Mouse (Mus musculus): ENCODE measurements around the gene Cdk5r2. TPM values are rescaled to one million over a fixed set of nuclear protein-coding genes. Genes with fewer than 3 reads are reported as not detected.
"Not testable (repeated sequence)": the region's sequence is repeated elsewhere in the genome, so short reads cannot be mapped to it uniquely, and the experiment has no call there.

Cdk5r2 gene
- polyA plus RNA-seq (2012; ENCODE audit: insufficient read depth, low replicate concordance): not detected in 2 replicates

GRCm38 (mm10) chr1:74854306-74855056 is at the start of gene Cdk5r2:
Gene Cdk5r2, plus strand, starts transcription at chr1:74854934.
- H3K27me3 ChIP-seq (replicated peaks): peaks cover 98% of the 10 kb centered on the region
- H3K4me1 ChIP-seq: peaks cover 29% of the 10 kb centered on the region
- 0 out of 2 replicates have a peak, but pooled peaks cover 9% of the 10 kb centered on the region for H3K9me3 ChIP-seq
- H3K36me3 ChIP-seq (replicated peaks; ENCODE audit: low read length): no peaks in the 10 kb centered on the region
- TF ChIP-seq FLI1 (IDR thresholded peaks at IDR 0.05; ENCODE audit: low read length) (no peak), GATA1 (IDR thresholded peaks at IDR 0.05; ENCODE audit: borderline replicate concordance, low read length) (no peak)
- peak within 1 kb of the TSS; percentile 62 for H3K4me3 ChIP-seq (replicated peaks)

GRCm38 (mm10) chr1:74805340-74805835 is 49.3 kb upstream of the Cdk5r2 start:
- Histone ChIP-seq H3K27me3 (replicated peaks) (peaks cover 97% of the 10 kb centered on the region), H3K36me3 (replicated peaks; ENCODE audit: low read length) (no peaks in the 10 kb centered on the region), H3K4me1 (peaks cover 58% of the 10 kb centered on the region), H3K9me3 (no peaks in the 10 kb centered on the region), H3K4me3 (replicated peaks) (no peak overlapping the region)
- TF ChIP-seq FLI1 (IDR thresholded peaks at IDR 0.05; ENCODE audit: low read length) (no peak), GATA1 (IDR thresholded peaks at IDR 0.05; ENCODE audit: borderline replicate concordance, low read length) (no peak)

GRCm38 (mm10) chr1:74805843-74806242 is 48.9 kb upstream of the Cdk5r2 start:
- Histone ChIP-seq H3K36me3 (replicated peaks; ENCODE audit: low read length) (no peaks in the 10 kb centered on the region), H3K9me3 (no peaks in the 10 kb centered on the region), H3K27me3 (replicated peaks) (peaks cover 95% of the 10 kb centered on the region), H3K4me3 (replicated peaks) (no peak overlapping the region), H3K4me1 (peaks cover 54% of the 10 kb centered on the region)
- no peak for TF ChIP-seq FLI1 (IDR thresholded peaks at IDR 0.05; ENCODE audit: low read length)
- no peak for TF ChIP-seq GATA1 (IDR thresholded peaks at IDR 0.05; ENCODE audit: borderline replicate concordance, low read length)

GRCm38 (mm10) chr1:74806360-74807311 is 48.1 kb upstream of the Cdk5r2 start:
- Histone ChIP-seq H3K4me1 (peaks cover 49% of the 10 kb centered on the region), H3K9me3 (no peaks in the 10 kb centered on the region)
- no peak for TF ChIP-seq GATA1 (IDR thresholded peaks at IDR 0.05; ENCODE audit: borderline replicate concordance, low read length)
- no peak for TF ChIP-seq FLI1 (IDR thresholded peaks at IDR 0.05; ENCODE audit: low read length)

GRCm38 (mm10) chr1:74807551-74808071 is 47.1 kb upstream of the Cdk5r2 start:
- Histone ChIP-seq H3K27me3 (replicated peaks) (peaks cover 95% of the 10 kb centered on the region), H3K4me1 (peaks cover 45% of the 10 kb centered on the region), H3K36me3 (replicated peaks; ENCODE audit: low read length) (no peaks in the 10 kb centered on the region), H3K4me3 (replicated peaks) (peak overlapping the region; percentile 70), H3K9me3 (no peaks in the 10 kb centered on the region)
- TF ChIP-seq FLI1 (IDR thresholded peaks at IDR 0.05; ENCODE audit: low read length) (no peak), GATA1 (IDR thresholded peaks at IDR 0.05; ENCODE audit: borderline replicate concordance, low read length) (no peak)

More at GRCm38 (mm10) chr1:74806360-74807311, 48.1 kb upstream of the Cdk5r2 start:
- Histone ChIP-seq H3K4me3 (replicated peaks) (no peak overlapping the region), H3K36me3 (replicated peaks; ENCODE audit: low read length) (no peaks in the 10 kb centered on the region), H3K27me3 (replicated peaks) (peaks cover 96% of the 10 kb centered on the region)

GRCm38 (mm10) chr1:74808078-74808477 is 46.7 kb upstream of the Cdk5r2 start:
- Histone ChIP-seq H3K9me3 (no peaks in the 10 kb centered on the region), H3K4me1 (peaks cover 40% of the 10 kb centered on the region), H3K4me3 (replicated peaks) (peak overlapping the region; percentile 70), H3K27me3 (replicated peaks) (peaks cover 94% of the 10 kb centered on the region), H3K36me3 (replicated peaks; ENCODE audit: low read length) (no peaks in the 10 kb centered on the region)
- TF ChIP-seq FLI1 (IDR thresholded peaks at IDR 0.05; ENCODE audit: low read length): no peak
- no peak for TF ChIP-seq GATA1 (IDR thresholded peaks at IDR 0.05; ENCODE audit: borderline replicate concordance, low read length)

- TF ChIP-seq FLI1 (IDR thresholded peaks at IDR 0.05; ENCODE audit: low read length): no peak
- TF ChIP-seq GATA1 (IDR thresholded peaks at IDR 0.05; ENCODE audit: borderline replicate concordance, low read length): no peak
- Histone ChIP-seq H3K4me1 (peaks cover 32% of the 10 kb centered on the region), H3K4me3 (replicated peaks) (no peak overlapping the region), H3K27me3 (replicated peaks) (peaks cover 90% of the 10 kb centered on the region), H3K9me3 (no peaks in the 10 kb centered on the region), H3K36me3 (replicated peaks; ENCODE audit: low read length) (no peaks in the 10 kb centered on the region)
Observed at GRCm38 (mm10) chr1:74809007-74809406, 45.7 kb upstream of the Cdk5r2 start.

- H3K4me3 ChIP-seq (replicated peaks): no peak overlapping the region
- TF ChIP-seq FLI1 (IDR thresholded peaks at IDR 0.05; ENCODE audit: low read length): no peak
- no peak for TF ChIP-seq GATA1 (IDR thresholded peaks at IDR 0.05; ENCODE audit: borderline replicate concordance, low read length)
Observed at GRCm38 (mm10) chr1:74814931-74815647, 39.6 kb upstream of the Cdk5r2 start.

GRCm38 (mm10) chr1:74815965-74816364 is 38.8 kb upstream of the Cdk5r2 start:
- Histone ChIP-seq H3K27me3 (replicated peaks) (peaks cover 23% of the 10 kb centered on the region), H3K4me1 (peaks cover 11% of the 10 kb centered on the region)
- H3K9me3 ChIP-seq; H3K36me3 ChIP-seq (replicated peaks; ENCODE audit: low read length); H3K4me3 ChIP-seq (replicated peaks): not testable (repeated sequence)

More at GRCm38 (mm10) chr1:74814931-74815647, 39.6 kb upstream of the Cdk5r2 start:
- Histone ChIP-seq H3K4me1 (peaks cover 11% of the 10 kb centered on the region), H3K9me3 (no peaks in the 10 kb centered on the region), H3K36me3 (replicated peaks; ENCODE audit: low read length) (no peaks in the 10 kb centered on the region), H3K27me3 (replicated peaks) (peaks cover 29% of the 10 kb centered on the region)
